In genomic region chr4:80911706-80912540, GRCm38 (mm10) we compare ENCODE assay signal across 8 mouse cellular contexts. TPM values are rescaled to one million over a fixed set of nuclear protein-coding genes. Genes with fewer than 3 reads are reported as not detected.
DNase-seq lines count a peak whose midpoint lies in the region; ATAC-seq lines count a peak whose summit lies in the region.

No protein-coding gene starts in this region.

- H3K9me3 ChIP-seq in hindbrain, embryonic 11.5 days (ENCODE audit: control insufficient read depth, low read length), result no peaks in the 10 kb centered on the region
- H3K9me3 ChIP-seq in lung, embryonic 16.5 days (ENCODE audit: control insufficient read depth, low read length), result no peaks in the 10 kb centered on the region

- whole genome bisulfite sequencing in hindbrain, embryonic 11.5 days, result 1% methylated on average over 26 of the region's 27 CpGs
- WGBS in lung, embryonic 16.5 days, result under 1% methylated on average over 23 of the region's 27 CpGs

- peak overlapping the region; percentile 70 for H3K4me3 ChIP-seq in hindbrain, embryonic 11.5 days (ENCODE audit: low read depth, low read length)
- H3K4me3 ChIP-seq in lung, embryonic 16.5 days (ENCODE audit: low read length), result peak overlapping the region; percentile 88

- no peaks in the 10 kb centered on the region for H3K27me3 ChIP-seq in hindbrain, embryonic 11.5 days (ENCODE audit: control insufficient read depth, insufficient read depth, low read length)
- no peaks in the 10 kb centered on the region for H3K27me3 ChIP-seq in lung, embryonic 16.5 days (ENCODE audit: control insufficient read depth, insufficient read depth, low read depth, low read length)

- peak; percentile 95 for DNase-seq in ZHBTc4 (ENCODE audit: low read depth, low spot score)
- DNase-seq in cerebellum, postnatal 14 days, result peak; percentile 73 to 79
- DNase-seq in frontal cortex, postnatal 25 days (ENCODE audit: low spot score in 2 of 2), result peak; percentile 67 to 70
- peak; percentile 86 for DNase-seq in hindbrain, embryonic 11.5 days (ENCODE audit: low spot score)
- DNase-seq in layer of hippocampus, postnatal 10 days (ENCODE audit: low spot score in 2 of 2), result peak; percentile 69 to 78
- peak; percentile 72 for DNase-seq in retina, postnatal 7 days (ENCODE audit: low read depth, low spot score)

- peak overlapping the region; percentile 71 for H3K9ac ChIP-seq in hindbrain, embryonic 11.5 days (ENCODE audit: low read depth, low read length)
- H3K9ac ChIP-seq in lung, embryonic 16.5 days (ENCODE audit: low read length), result peak overlapping the region; percentile 92

- ATAC-seq in hindbrain, embryonic 11.5 days (ENCODE audit: low FRiP score), result peak; percentile 95
- ATAC-seq in lung, embryonic 16.5 days (ENCODE audit: low read depth), result peak; percentile 95
- ATAC-seq in activated CD4-positive, CD25-positive, alpha-beta regulatory T cell, adult 4 months, result no peak

- peak overlapping the region; percentile 82 for H3K4me2 ChIP-seq in hindbrain, embryonic 11.5 days (replicated peaks; ENCODE audit: low read depth, low read length)
- peak overlapping the region; percentile 86 for H3K4me2 ChIP-seq in lung, embryonic 16.5 days (ENCODE audit: low read depth, low read length)

- no peaks in the 10 kb centered on the region for H3K36me3 ChIP-seq in hindbrain, embryonic 11.5 days (ENCODE audit: control insufficient read depth, insufficient read depth, low read length)
- no peaks in the 10 kb centered on the region for H3K36me3 ChIP-seq in lung, embryonic 16.5 days (ENCODE audit: control insufficient read depth, insufficient read depth, low read length)

- H3K27ac ChIP-seq in hindbrain, embryonic 11.5 days (ENCODE audit: low read depth, low read length), result peak overlapping the region; percentile 91
- H3K27ac ChIP-seq in lung, embryonic 16.5 days (ENCODE audit: low read length), result peak overlapping the region; percentile 87

- no peaks in the 10 kb centered on the region for H3K4me1 ChIP-seq in hindbrain, embryonic 11.5 days (replicated peaks; ENCODE audit: control insufficient read depth, insufficient read depth, low read length)
- H3K4me1 ChIP-seq in lung, embryonic 16.5 days (replicated peaks; ENCODE audit: control insufficient read depth, insufficient read depth, low read length), result peaks cover 4% of the 10 kb centered on the region

RNA-seq across cellular contexts. Expression of gene Lurap1l, which starts 1.5 kb away (rescaled TPM):
- 4.4 and 5.6 TPM in 2 replicates for polyA plus RNA-seq in hindbrain, embryonic 11.5 days (2014; fragmentation: Nextera tagmentation; extraction: Ambion mirVana)
- 1 to 10 TPM; 8.1 TPM for total RNA-seq in layer of hippocampus, postnatal 10 days (2021)
- 22.0 and 23.9 TPM in 2 replicates for polyA plus RNA-seq in lung, embryonic 16.5 days (2015; fragmentation: Nextera tagmentation; extraction: Ambion mirVana)
- not detected for polyA plus RNA-seq in activated CD4-positive, CD25-positive, alpha-beta regulatory T cell, adult 4 months (2017; shearing (Covaris generic))
